Mouse (Mus musculus): ENCODE data around the gene Lama1.
A peak's percentile ranks its signal among the peaks of the same experiment; 100 is the strongest.
"Not testable (repeated sequence)": the region's sequence is repeated elsewhere in the genome, so short reads cannot be mapped to it uniquely, and the experiment has no call there.

Gene Lama1

DNA sequence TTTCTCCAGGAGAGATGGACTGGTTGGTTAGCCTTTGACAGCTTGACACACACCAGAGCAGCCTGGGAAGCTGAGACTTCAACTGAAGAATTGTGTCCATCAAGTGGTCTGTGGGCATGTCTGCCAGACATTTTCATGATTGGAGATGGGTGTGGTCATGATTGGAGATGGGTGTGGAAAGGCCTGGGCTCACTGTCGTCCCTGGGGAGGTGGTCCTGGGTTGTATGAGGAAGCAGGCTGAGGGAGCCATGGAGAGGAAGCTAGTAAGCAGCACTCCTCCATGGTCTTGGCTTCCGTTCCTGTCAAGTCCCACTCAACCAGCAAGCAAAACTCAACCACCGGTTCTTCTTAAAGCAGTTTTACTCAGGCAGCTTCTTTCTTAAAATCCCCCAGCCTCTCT is 130.4 kb downstream of the Lama1 start:
- Histone ChIP-seq H3K9me3 (ENCODE audit: low read length) (peaks cover 57% of the 10 kb centered on the region), H3K36me3 (ENCODE audit: insufficient read depth, low read length) (peaks cover 7% of the 10 kb centered on the region), H3K4me1 (replicated peaks; ENCODE audit: low read depth, low read length) (no peaks in the 10 kb centered on the region), H3K27me3 (ENCODE audit: insufficient read depth, low read length) (no peaks in the 10 kb centered on the region), H3K4me3 (replicated peaks; ENCODE audit: low read length) (no peak overlapping the region)
- no peak for TF ChIP-seq POU5F1 (IDR thresholded peaks at IDR 0.05; ENCODE audit: borderline replicate concordance, low read length)
- TF ChIP-seq NANOG (IDR thresholded peaks at IDR 0.05; ENCODE audit: borderline replicate concordance, low read length), result no peak
- no peak for TF ChIP-seq CTCF (conservative IDR thresholded peaks at IDR 0.05; ENCODE audit: low read length)

DNA sequence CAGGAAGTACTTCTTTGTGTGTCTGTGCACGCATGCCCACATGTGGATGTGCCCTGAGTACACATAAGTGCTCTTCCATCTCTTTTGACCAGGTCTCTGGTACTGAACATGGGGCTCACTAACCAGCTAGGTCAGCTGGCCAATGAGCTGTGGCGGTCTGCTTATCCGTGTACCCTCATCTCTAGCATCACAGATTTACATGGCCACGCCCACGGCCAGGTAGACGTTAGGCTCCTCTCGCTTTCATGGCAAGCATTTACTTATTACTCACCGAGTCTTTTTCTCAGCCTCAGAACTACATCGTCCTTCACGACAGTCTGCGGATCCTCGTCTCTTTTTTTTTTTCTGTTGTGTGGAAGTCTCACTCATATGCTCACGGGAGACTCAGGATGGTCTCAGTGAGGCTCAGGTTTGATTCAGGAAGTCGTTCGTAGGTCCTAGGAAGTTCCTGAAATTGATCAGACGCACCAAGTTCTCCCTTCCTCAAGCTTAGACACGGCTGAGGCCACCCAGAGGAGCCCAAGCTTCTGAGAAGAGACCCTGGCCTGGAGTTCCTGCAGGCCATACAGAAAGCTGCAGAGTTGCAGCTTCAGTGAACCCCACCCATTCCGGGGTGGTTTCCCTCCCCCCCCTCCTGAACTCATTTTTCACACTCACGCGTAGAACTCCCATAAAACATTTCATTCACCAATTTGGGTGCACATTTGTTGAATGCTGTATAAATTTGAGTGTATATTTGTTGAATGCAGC is 139.3 kb downstream of the Lama1 start:
- H3K9me3 ChIP-seq (ENCODE audit: low read length), result peaks cover 37% of the 10 kb centered on the region
- H3K27me3 ChIP-seq (ENCODE audit: insufficient read depth, low read length), result no peaks in the 10 kb centered on the region
- no peak for TF ChIP-seq NANOG (IDR thresholded peaks at IDR 0.05; ENCODE audit: borderline replicate concordance, low read length)
- no peak for TF ChIP-seq CTCF (conservative IDR thresholded peaks at IDR 0.05; ENCODE audit: low read length)
- TF ChIP-seq POU5F1 (IDR thresholded peaks at IDR 0.05; ENCODE audit: borderline replicate concordance, low read length), result no peak
- H3K4me1 ChIP-seq (replicated peaks; ENCODE audit: low read depth, low read length), result no peaks in the 10 kb centered on the region
- no peaks in the 10 kb centered on the region for H3K36me3 ChIP-seq (ENCODE audit: insufficient read depth, low read length)
- H3K4me3 ChIP-seq (replicated peaks; ENCODE audit: low read length), result no peak overlapping the region

DNA sequence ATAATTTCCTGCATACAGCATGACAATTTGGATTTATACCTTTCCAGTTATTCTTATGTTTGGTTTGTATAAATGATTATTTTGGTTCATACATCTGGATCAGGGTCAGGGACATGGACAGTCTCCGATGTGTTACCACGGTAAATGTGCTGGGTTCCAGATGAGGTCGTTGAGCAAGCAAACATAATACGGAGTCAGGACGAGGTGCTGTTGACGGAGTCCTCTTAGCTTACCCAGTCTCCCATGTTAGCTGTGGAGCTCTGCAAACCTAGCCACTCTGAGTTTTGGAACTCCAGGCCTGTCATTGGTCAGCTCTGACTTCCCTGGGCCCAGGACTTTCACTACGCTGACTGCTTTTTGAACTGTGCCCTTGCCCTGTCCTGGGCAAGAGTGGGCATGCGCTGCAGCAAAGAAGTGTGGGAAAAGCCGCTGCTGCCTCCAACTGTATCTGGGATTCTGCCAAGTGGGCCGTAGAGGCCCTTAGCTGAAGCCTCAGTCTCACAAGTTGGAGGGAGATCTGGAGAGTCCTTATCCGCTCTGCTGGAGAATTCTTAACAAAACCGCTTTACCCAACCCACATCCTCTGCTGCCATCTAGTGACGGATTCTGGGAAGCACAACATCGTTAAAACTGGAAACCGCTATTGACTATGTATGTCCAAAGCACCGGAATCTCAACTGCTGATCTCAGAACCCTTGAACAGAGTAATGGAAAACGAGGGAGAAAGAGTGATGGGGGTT is 140.5 kb downstream of the Lama1 start:
- Histone ChIP-seq H3K9me3 (ENCODE audit: low read length) (peaks cover 37% of the 10 kb centered on the region), H3K27me3 (ENCODE audit: insufficient read depth, low read length) (no peaks in the 10 kb centered on the region), H3K4me3 (replicated peaks; ENCODE audit: low read length) (no peak overlapping the region), H3K36me3 (ENCODE audit: insufficient read depth, low read length) (no peaks in the 10 kb centered on the region), H3K4me1 (replicated peaks; ENCODE audit: low read depth, low read length) (no peaks in the 10 kb centered on the region)
- TF ChIP-seq CTCF (conservative IDR thresholded peaks at IDR 0.05; ENCODE audit: low read length) (peak; percentile 58), NANOG (IDR thresholded peaks at IDR 0.05; ENCODE audit: borderline replicate concordance, low read length) (no peak), POU5F1 (IDR thresholded peaks at IDR 0.05; ENCODE audit: borderline replicate concordance, low read length) (no peak)

DNA sequence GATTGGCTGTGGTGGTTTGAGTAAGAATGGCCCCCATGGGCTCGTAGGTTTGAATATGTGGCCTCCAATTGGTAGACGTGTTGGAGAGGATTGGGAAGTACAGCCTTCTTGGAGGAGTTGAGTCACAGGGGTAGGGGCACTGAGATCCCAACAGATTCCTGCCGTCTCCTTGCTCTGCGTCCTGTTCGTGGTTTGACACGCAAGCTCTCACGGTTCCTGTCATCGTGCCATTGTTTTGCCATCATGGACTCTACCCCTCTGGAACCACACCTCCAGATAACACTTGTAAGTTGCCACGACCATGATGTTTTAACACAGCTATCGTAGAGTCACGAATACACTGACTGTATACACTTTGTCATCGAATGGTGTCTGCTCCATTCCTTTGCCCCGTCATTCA is 141.9 kb downstream of the Lama1 start:
- Histone ChIP-seq H3K27me3 (ENCODE audit: insufficient read depth, low read length) (no peaks in the 10 kb centered on the region), H3K4me1 (replicated peaks; ENCODE audit: low read depth, low read length) (no peaks in the 10 kb centered on the region), H3K9me3 (ENCODE audit: low read length) (peaks cover 32% of the 10 kb centered on the region), H3K4me3 (replicated peaks; ENCODE audit: low read length) (no peak overlapping the region), H3K36me3 (ENCODE audit: insufficient read depth, low read length) (no peaks in the 10 kb centered on the region; the same call in 1 of the 2 replicates)
- TF ChIP-seq POU5F1 (IDR thresholded peaks at IDR 0.05; ENCODE audit: borderline replicate concordance, low read length) (no peak), CTCF (conservative IDR thresholded peaks at IDR 0.05; ENCODE audit: low read length) (no peak), NANOG (IDR thresholded peaks at IDR 0.05; ENCODE audit: borderline replicate concordance, low read length) (no peak)

DNA sequence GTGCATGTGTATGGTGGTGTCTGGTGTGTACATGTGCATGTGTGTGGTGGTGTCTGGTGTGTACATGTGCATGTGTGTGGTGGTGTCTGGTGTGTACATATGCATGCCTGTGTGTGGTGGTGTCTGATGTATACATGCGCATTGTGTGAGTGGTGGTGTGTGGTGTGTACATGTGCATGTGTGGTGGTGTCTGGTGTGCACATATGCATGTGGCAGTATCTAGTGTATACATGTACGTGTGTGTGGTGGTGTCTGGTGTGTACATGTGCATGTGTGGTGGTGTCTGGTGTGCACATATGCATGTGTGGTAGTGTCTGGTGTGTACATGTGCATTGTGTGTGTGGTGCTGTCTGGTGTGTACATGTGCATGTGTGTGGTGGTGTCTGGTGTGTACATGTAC is 144.4 kb downstream of the Lama1 start:
- peaks cover 14% of the 10 kb centered on the region for H3K9me3 ChIP-seq (ENCODE audit: low read length)
- not testable (repeated sequence) for H3K27me3 ChIP-seq (ENCODE audit: insufficient read depth, low read length); H3K4me3 ChIP-seq (replicated peaks; ENCODE audit: low read length); H3K36me3 ChIP-seq (ENCODE audit: insufficient read depth, low read length); H3K4me1 ChIP-seq (replicated peaks; ENCODE audit: low read depth, low read length)

DNA sequence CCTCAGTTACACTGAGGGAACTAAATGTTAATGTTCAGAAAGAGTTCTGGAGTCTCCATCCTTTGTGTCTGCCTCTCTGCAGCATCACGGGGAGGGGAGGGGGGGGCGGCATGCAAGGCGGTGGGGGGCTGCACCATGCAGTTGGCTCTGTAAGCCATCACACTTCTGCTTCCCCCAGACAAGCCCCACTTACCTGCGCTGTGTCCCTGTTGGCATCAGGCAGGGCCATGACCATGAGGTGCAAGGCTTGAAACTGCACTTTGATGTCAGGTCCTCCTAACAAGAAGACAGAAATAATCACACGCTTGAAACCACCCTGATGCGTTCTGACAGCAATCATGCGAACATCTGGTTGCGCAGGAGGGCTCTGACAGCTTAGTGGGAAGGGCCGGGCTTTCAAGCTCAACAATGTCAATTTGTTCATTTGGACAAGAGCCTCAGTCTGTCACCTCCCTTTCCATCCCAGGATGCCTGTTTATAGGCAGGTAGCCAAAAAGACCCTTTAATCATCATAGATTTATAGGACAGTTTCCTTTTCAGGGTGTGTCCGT is 164.1 kb downstream of the Lama1 start:
- TF ChIP-seq NANOG (IDR thresholded peaks at IDR 0.05; ENCODE audit: borderline replicate concordance, low read length), result no peak
- TF ChIP-seq POU5F1 (IDR thresholded peaks at IDR 0.05; ENCODE audit: borderline replicate concordance, low read length), result no peak
- no peak for TF ChIP-seq CTCF (conservative IDR thresholded peaks at IDR 0.05; ENCODE audit: low read length)
- H3K4me3 ChIP-seq (replicated peaks; ENCODE audit: low read length), result no peak overlapping the region
- H3K27me3 ChIP-seq (ENCODE audit: insufficient read depth, low read length), result no peaks in the 10 kb centered on the region
- no peaks in the 10 kb centered on the region for H3K9me3 ChIP-seq (ENCODE audit: low read length)
- peaks cover 21% of the 10 kb centered on the region for H3K36me3 ChIP-seq (ENCODE audit: insufficient read depth, low read length)
- no peaks in the 10 kb centered on the region for H3K4me1 ChIP-seq (replicated peaks; ENCODE audit: low read depth, low read length)

DNA sequence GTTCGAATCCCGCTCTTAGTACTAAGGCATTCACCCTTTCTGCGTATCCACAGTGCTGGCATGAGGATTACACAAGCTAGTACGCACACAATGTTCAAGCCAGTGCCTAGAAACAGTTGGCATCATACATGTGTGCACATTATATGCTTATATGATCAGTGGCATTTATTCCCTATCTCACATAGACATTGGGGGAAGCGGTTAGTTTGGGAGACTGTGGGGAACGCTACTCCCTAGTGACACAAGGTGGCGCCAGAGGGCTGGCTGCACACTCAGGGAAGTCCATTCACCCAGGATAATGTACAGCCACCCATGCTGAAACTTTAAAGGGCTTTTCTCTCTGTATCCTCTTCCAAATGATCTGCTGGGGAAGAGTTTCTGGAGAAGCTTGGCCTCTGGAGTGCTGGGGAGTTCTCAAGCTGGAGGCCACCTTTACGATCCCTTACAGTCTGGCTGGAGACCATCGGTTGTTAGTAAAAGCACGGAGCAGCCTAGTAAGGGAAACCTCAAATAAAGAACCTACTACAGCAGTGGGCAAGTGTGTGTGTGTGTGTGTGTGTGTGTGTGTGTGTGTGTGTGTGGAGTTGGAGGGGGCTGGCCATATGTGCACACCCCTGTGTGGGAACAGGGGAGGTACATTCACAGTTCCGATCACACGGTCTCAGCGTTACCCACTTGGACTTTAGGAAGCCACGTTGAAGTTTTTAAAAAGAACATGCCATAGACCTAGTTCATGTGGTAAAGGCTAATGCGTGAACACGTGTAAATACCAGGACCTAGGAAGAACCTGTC is 164.9 kb downstream of the Lama1 start:
- no peak overlapping the region for H3K4me3 ChIP-seq (replicated peaks; ENCODE audit: low read length)
- H3K36me3 ChIP-seq (ENCODE audit: insufficient read depth, low read length), result peaks cover 18% of the 10 kb centered on the region
- no peaks in the 10 kb centered on the region for H3K4me1 ChIP-seq (replicated peaks; ENCODE audit: low read depth, low read length)
- H3K9me3 ChIP-seq (ENCODE audit: low read length), result no peaks in the 10 kb centered on the region
- no peaks in the 10 kb centered on the region for H3K27me3 ChIP-seq (ENCODE audit: insufficient read depth, low read length)
- TF ChIP-seq CTCF (conservative IDR thresholded peaks at IDR 0.05; ENCODE audit: low read length) (peak; percentile 95), NANOG (IDR thresholded peaks at IDR 0.05; ENCODE audit: borderline replicate concordance, low read length) (no peak)

DNA sequence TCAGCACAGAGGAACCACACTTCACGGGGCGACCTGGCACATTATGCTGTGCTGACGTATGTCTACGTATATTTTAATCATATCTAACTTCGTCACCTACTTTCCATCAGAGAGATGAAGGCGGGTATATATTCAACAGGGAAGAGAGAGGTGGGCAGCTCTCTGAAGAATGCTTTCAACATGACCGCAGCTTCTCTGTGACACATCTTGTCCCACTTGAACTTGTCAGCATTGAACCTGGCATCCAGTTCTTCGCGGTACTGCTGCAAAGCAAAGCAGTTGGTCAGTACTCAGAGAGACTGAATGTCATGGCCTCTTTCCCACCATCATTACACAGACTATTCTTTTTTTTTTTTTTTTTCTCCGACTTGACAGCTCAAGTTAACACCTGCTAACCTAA is 167.3 kb downstream of the Lama1 start:
- no peak overlapping the region for H3K4me3 ChIP-seq (replicated peaks; ENCODE audit: low read length)
- H3K9me3 ChIP-seq (ENCODE audit: low read length), result no peaks in the 10 kb centered on the region
- TF ChIP-seq NANOG (IDR thresholded peaks at IDR 0.05; ENCODE audit: borderline replicate concordance, low read length) (no peak), POU5F1 (IDR thresholded peaks at IDR 0.05; ENCODE audit: borderline replicate concordance, low read length) (no peak), CTCF (conservative IDR thresholded peaks at IDR 0.05; ENCODE audit: low read length) (no peak)
- peaks cover 13% of the 10 kb centered on the region for H3K36me3 ChIP-seq (ENCODE audit: insufficient read depth, low read length)
- no peaks in the 10 kb centered on the region for H3K27me3 ChIP-seq (ENCODE audit: insufficient read depth, low read length)
- H3K4me1 ChIP-seq (replicated peaks; ENCODE audit: low read depth, low read length), result no peaks in the 10 kb centered on the region
